Mouse (Mus musculus) heart, embryonic 15.5 days (tissue): ENCODE data around the gene Nek8. TPM values are rescaled to one million over a fixed set of nuclear protein-coding genes. Genes with fewer than 3 reads are reported as not detected.

Source experiments
- ATAC-seq: fragments of 200-750 bp; cut with Nextera tagmentation; replicated peaks from 2 replicates; pipeline ENCODE4 v1.8.0; 2017; ENCODE audit warnings: low read depth, moderate TSS enrichment; ENCODE audit not compliant: insufficient number of reproducible peaks, insufficient read depth, low FRiP score
- H3K27ac ChIP-seq: fragments of 300-500 bp; sonication (generic); 2 replicates; pipeline ENCODE4 v1.5.1; 2015; ENCODE audit warnings: mild to moderate bottlenecking, inconsistent platforms
- H3K27me3 ChIP-seq: fragments of 300-500 bp; sonication (generic); 2 replicates; pipeline ENCODE4 v1.6.1; 2015; ENCODE audit warnings: inconsistent platforms
- H3K36me3 ChIP-seq: fragments of 300-500 bp; sonication (generic); 2 replicates; pipeline ENCODE4 v1.6.1; 2015; ENCODE audit warnings: mild to moderate bottlenecking, inconsistent platforms
- H3K4me1 ChIP-seq: fragments of 300-500 bp; sonication (generic); replicated peaks from 2 replicates; pipeline ENCODE4 v1.6.1; 2015; ENCODE audit warnings: inconsistent platforms
- H3K4me2 ChIP-seq: fragments of 300-500 bp; sonication (generic); 2 replicates; pipeline ENCODE4 v1.6.1; 2015; ENCODE audit warnings: inconsistent platforms, mild to moderate bottlenecking, moderate library complexity
- H3K4me3 ChIP-seq: fragments of 300-500 bp; sonication (generic); 2 replicates; pipeline ENCODE4 v1.5.1; 2015; ENCODE audit warnings: mild to moderate bottlenecking, inconsistent platforms
- H3K9ac ChIP-seq: fragments of 300-500 bp; sonication (generic); 2 replicates; pipeline ENCODE4 v1.6.1; 2015; ENCODE audit warnings: mild to moderate bottlenecking, inconsistent platforms
- H3K9me3 ChIP-seq: fragments of 300-500 bp; sonication (generic); replicated peaks from 2 replicates; pipeline ENCODE4 v1.6.1; 2016; ENCODE audit warnings: inconsistent platforms
- WGBS: fragments of 180-500 bp; shearing (Covaris S2); methylation state at CpG from one replicate; pipeline ENCODE4 v1.1.7; 2015; ENCODE audit warnings: mixed read lengths; 5-methylcytosine and 5-hydroxymethylcytosine counted together
- polyA plus RNA-seq: library from polyadenylated mRNA; unstranded; fragments of >200 nt; fragmentation: Nextera tagmentation; extraction: Ambion mirVana; gene quantifications from 2 replicates; pipeline ENCODE4 v1.2.1, GENCODE M21; 2015

The Nek8 gene
- polyA plus RNA-seq, 1 experiment from 2014 or later: 12.4 TPM

GRCm38 (mm10) chr11:78164604-78164923 lies 11.9 kb downstream of the Nek8 start:
- Histone ChIP-seq H3K27me3 (no peaks in the 10 kb centered on the region), H3K4me3 (peak overlapping the region; percentile 95), H3K27ac (peak overlapping the region; percentile 93), H3K9me3 (no peaks in the 10 kb centered on the region), H3K36me3 (peaks cover 19% of the 10 kb centered on the region), H3K9ac (peak overlapping the region; percentile 97), H3K4me1 (peaks cover 37% of the 10 kb centered on the region), H3K4me2 (peak overlapping the region; percentile 91)
- 0% methylated on average over 14 of the region's 14 CpGs for WGBS
- no peak for ATAC-seq

DNA sequence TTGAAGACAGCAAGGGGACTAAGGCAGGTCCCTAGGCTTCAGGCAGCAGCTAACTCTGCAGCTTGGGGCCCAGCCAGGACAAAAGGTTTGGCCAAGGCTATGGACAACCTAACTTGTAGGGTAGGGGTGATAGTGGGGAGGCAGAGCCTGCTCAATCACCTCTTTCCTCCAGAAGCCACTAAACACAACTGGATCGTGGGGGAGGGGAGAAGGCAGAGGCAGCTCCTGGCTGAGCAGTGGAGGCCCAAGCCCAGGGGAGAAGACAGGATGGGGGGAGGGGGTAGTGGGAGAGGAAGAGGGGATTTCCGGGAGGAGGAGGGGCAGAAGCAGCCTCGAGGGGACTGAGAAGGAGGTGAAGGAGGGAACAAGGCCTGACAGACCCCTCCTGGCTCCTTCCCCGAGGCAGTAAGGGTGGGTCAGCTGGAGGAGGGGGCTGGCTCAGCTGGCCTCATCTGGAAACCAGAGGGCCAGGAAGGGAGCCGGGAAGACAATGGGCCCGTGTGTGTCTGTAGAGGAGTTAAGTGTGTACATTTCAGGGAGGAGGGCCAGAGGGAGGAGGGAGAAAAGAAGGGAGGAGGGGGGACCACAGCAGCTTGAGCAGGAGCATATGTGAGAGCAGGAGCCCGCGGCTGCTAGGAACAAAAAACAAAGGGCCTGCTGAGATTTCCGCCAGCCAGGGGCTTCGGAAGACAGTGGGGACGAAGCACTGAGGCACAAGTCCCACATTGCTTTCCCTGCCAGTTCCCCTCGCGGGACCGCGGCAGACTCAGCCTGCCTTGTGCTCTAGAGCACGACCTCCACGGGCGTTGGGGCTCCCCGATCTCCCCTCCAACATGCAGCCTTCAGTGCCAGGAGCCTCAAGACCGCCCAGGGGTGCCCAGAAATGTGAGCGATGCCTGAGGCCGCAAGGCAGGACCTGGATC lies 12.5 kb downstream of the Nek8 start:
- Histone ChIP-seq H3K9me3 (no peaks in the 10 kb centered on the region), H3K9ac (peak overlapping the region; percentile 97), H3K4me1 (peaks cover 41% of the 10 kb centered on the region), H3K27ac (peak overlapping the region; percentile 93), H3K27me3 (no peaks in the 10 kb centered on the region), H3K36me3 (peaks cover 23% of the 10 kb centered on the region), H3K4me3 (peak overlapping the region; percentile 95), H3K4me2 (peak overlapping the region; percentile 91)
- peak; percentile 53 for ATAC-seq
- under 1% methylated on average over 22 of the region's 22 CpGs for WGBS

DNA sequence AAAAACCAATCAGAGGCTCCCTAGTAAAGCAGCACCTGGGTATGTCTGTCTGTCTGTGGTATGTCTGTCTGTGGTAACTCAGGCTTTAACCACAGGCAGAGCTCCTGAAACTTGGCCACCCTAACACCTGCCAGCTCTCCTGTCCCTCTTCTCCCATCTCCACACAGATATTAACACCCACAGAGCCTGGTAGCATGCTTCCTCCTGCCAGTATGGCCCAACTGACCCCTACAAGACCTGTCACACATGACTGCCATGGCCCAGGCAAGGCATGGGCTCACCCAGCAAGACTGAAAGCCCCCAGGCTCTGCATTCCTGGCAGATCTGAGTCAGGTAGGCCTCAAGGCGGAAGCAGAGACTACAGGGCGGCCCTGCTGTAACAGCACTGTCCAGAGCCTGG lies 13.4 kb downstream of the Nek8 start:
- Histone ChIP-seq H3K4me3 (peak overlapping the region; percentile 95), H3K9me3 (no peaks in the 10 kb centered on the region), H3K4me1 (peaks cover 41% of the 10 kb centered on the region), H3K4me2 (peak overlapping the region; percentile 91), H3K27me3 (no peaks in the 10 kb centered on the region), H3K36me3 (peaks cover 31% of the 10 kb centered on the region), H3K9ac (peak overlapping the region; percentile 97), H3K27ac (peak overlapping the region; percentile 93)
- ATAC-seq: no peak
- WGBS: 72% methylated on average over 2 of the region's 2 CpGs

DNA sequence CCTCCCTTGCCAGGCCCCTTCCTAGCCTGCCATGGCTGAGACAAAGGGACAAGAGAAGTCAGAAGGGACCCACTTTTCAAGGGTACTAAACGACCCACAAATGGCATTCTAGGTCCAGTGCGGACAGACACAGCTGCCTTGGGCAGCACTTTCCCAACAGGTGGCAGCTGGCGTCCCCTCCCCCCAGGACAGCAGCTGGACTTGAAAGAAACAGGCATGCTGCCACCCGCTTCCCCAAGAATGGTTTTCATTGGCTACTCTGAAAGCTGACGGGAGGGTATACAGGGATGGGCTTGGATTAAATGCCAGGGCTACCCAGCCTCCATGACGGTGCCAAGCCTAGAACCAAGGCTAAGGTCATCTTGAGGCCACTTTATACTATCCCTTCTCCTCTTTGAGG lies 14.0 kb downstream of the Nek8 start:
- 0 out of 2 replicates have a peak overlapping the region, but pooled peaks have one; percentile 97 for H3K9ac ChIP-seq
- WGBS: 57% methylated on average over 6 of the region's 6 CpGs
- no peaks in the 10 kb centered on the region for H3K27me3 ChIP-seq
- peaks cover 41% of the 10 kb centered on the region for H3K4me1 ChIP-seq
- H3K4me3 ChIP-seq: peak overlapping the region; percentile 95
- H3K27ac ChIP-seq: peak overlapping the region; percentile 93
- no peak for ATAC-seq
- H3K4me2 ChIP-seq: peak overlapping the region; percentile 91
- H3K36me3 ChIP-seq: peaks cover 36% of the 10 kb centered on the region
- no peaks in the 10 kb centered on the region for H3K9me3 ChIP-seq

GRCm38 (mm10) chr11:78161968-78162367 lies 14.5 kb downstream of the Nek8 start:
- peak overlapping the region; percentile 93 for H3K27ac ChIP-seq
- H3K4me3 ChIP-seq: peak overlapping the region; percentile 95; the same call in 1 of the 2 replicates
- H3K36me3 ChIP-seq: peaks cover 40% of the 10 kb centered on the region

DNA sequence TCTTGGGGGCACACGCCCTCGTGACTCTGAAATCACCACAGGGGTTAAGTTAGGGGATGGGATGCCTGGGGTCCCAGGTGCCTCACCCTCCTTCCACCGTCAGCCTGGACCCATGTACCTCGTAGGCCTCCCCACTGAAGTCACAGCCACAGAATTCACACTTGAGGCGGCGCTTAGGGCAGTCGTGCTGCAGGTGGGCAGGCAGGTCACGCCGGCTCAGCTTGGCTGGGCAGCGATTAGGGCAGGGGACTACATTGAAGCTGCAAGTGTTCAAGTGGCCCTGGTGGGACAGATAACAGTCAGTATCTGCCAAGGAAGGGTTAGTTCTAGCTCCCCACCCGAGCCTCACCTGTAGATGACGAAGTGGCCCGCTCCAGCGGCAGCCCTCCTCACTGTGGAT lies 15.3 kb downstream of the Nek8 start:
- H3K4me2 ChIP-seq: no peak overlapping the region
- H3K36me3 ChIP-seq: peaks cover 41% of the 10 kb centered on the region
- no peak overlapping the region for H3K9ac ChIP-seq
- no peak overlapping the region for H3K4me3 ChIP-seq
- ATAC-seq: no peak
- H3K27ac ChIP-seq: no peak overlapping the region
- peaks cover 38% of the 10 kb centered on the region for H3K4me1 ChIP-seq
- H3K27me3 ChIP-seq: no peaks in the 10 kb centered on the region
- WGBS: 88% methylated on average over 14 of the region's 14 CpGs
- no peaks in the 10 kb centered on the region for H3K9me3 ChIP-seq

More at GRCm38 (mm10) chr11:78161968-78162367, 14.5 kb downstream of the Nek8 start:
- no peak for ATAC-seq
- Histone ChIP-seq H3K27me3 (no peaks in the 10 kb centered on the region), H3K4me1 (peaks cover 41% of the 10 kb centered on the region), H3K9me3 (no peaks in the 10 kb centered on the region), H3K9ac (no peak overlapping the region), H3K4me2 (peak overlapping the region; percentile 91; the same call in 1 of the 2 replicates)
- 45% methylated on average over 4 of the region's 4 CpGs for WGBS

DNA sequence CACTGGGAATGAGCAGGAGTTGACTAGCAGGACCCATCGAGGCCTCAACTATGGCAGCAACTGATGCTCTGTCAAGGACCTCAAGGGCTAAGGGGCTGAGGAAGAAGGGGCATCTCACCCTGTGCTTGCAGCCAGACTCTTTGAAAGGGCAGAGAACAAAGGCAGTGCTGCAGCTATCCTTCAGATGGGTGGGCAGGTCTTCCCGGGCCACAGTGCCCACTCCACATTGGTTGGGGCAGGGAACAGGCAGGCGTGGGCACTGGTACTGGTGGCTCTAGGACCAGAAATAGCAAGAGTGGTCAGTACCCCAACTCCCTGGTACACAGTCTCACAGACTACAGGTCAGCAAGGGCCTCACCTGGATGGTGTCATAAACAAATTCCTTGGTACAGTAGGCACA lies 15.8 kb downstream of the Nek8 start:
- H3K4me2 ChIP-seq: no peak overlapping the region
- H3K27me3 ChIP-seq: no peaks in the 10 kb centered on the region
- no peaks in the 10 kb centered on the region for H3K9me3 ChIP-seq
- 89% methylated on average over 3 of the region's 3 CpGs for WGBS
- no peak overlapping the region for H3K9ac ChIP-seq
- peaks cover 45% of the 10 kb centered on the region for H3K36me3 ChIP-seq
- H3K4me1 ChIP-seq: peaks cover 33% of the 10 kb centered on the region
- no peak for ATAC-seq
- no peak overlapping the region for H3K27ac ChIP-seq
- H3K4me3 ChIP-seq: no peak overlapping the region

- no peak overlapping the region for H3K4me3 ChIP-seq
- no peak overlapping the region for H3K4me2 ChIP-seq
- H3K9ac ChIP-seq: no peak overlapping the region
- peaks cover 31% of the 10 kb centered on the region for H3K4me1 ChIP-seq
- 82% methylated on average over 18 of the region's 18 CpGs for WGBS
- no peak for ATAC-seq
- H3K36me3 ChIP-seq: peaks cover 50% of the 10 kb centered on the region
- no peaks in the 10 kb centered on the region for H3K27me3 ChIP-seq
- no peak overlapping the region for H3K27ac ChIP-seq
- no peaks in the 10 kb centered on the region for H3K9me3 ChIP-seq
Measured at GRCm38 (mm10) chr11:78160171-78160570, 16.3 kb downstream of the Nek8 start.

DNA sequence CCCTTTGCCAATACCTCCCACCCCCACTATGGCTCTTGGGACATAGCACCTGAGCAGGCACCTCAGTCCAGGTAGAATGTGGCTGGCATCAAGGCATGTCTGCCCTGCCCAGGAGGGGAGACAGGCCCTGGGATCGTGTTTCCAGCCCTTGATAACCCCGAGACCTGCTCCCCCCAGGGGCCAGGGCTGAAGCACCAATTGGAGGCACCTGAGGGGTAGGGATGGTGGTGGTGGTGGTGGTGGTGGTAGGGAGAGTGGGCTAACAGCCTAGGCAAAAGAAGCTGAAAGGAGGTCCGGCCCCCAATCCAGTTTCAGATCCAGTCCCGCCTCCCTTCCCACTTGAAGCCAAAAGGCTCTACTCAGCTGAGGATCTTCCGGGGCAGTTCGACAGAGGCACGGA lies 16.9 kb downstream of the Nek8 start:
- whole genome bisulfite sequencing: 73% methylated on average over 7 of the region's 7 CpGs

DNA sequence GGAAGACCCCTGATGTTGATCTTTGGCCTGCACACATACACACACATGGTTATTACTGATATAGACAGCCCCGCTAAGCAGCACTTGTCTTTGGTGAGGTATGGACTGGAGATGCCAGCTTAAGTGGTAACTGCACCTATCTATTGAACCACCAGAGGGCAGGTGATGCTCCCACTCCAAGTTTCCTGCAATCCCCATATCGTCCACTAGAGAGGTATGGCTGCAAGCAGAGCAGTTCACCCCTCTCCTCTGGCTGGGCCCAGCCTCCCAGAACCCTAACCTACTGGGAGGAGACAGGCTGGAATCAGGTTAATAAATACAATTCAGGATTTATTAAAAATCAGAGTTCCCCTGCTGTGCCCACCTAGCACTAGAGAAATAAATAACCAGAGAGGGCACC lies 17.4 kb downstream of the Nek8 start:
- Histone ChIP-seq H3K4me2 (no peak overlapping the region), H3K4me1 (peaks cover 28% of the 10 kb centered on the region)

More for the DNA sequence above, 16.9 kb downstream of the Nek8 start:
- Histone ChIP-seq H3K9me3 (no peaks in the 10 kb centered on the region), H3K4me1 (peaks cover 31% of the 10 kb centered on the region), H3K9ac (no peak overlapping the region; the same call in 1 of the 2 replicates), H3K36me3 (peaks cover 56% of the 10 kb centered on the region), H3K4me2 (no peak overlapping the region), H3K4me3 (no peak overlapping the region), H3K27ac (no peak overlapping the region), H3K27me3 (no peaks in the 10 kb centered on the region)
- no peak for ATAC-seq

GRCm38 (mm10) chr11:78156156-78156699 lies 20.2 kb downstream of the Nek8 start:
- peaks cover 12% of the 10 kb centered on the region; the same call in 1 of the 2 replicates for H3K4me1 ChIP-seq
- no peak for ATAC-seq
- H3K27ac ChIP-seq: no peak overlapping the region
- H3K4me3 ChIP-seq: no peak overlapping the region
- no peak overlapping the region for H3K9ac ChIP-seq
- peaks cover 67% of the 10 kb centered on the region for H3K36me3 ChIP-seq
- no peaks in the 10 kb centered on the region for H3K9me3 ChIP-seq
- no peaks in the 10 kb centered on the region for H3K27me3 ChIP-seq
- H3K4me2 ChIP-seq: no peak overlapping the region
- WGBS: 75% methylated on average over 6 of the region's 6 CpGs

More for the DNA sequence above, 17.4 kb downstream of the Nek8 start:
- H3K36me3 ChIP-seq: peaks cover 61% of the 10 kb centered on the region
- H3K27ac ChIP-seq: no peak overlapping the region
- 0 out of 2 replicates have a peak, but pooled peaks have one; percentile 15 for ATAC-seq
- no peaks in the 10 kb centered on the region for H3K9me3 ChIP-seq
- H3K9ac ChIP-seq: no peak overlapping the region
- no peak overlapping the region for H3K4me3 ChIP-seq
- 13% methylated on average over 2 of the region's 2 CpGs for WGBS
- H3K27me3 ChIP-seq: no peaks in the 10 kb centered on the region
